Mouse (Mus musculus) granulocyte monocyte progenitor cell, adult 5-6 weeks (primary cell): Measurements from ENCODE around the gene Tox2. TPM values are rescaled to one million over a fixed set of nuclear protein-coding genes. Genes with fewer than 3 reads are reported as not detected.

Experiments used
- ATAC-seq: replicated peaks from 2 replicates; pipeline ENCODE4 v1.8.0; 2016; ENCODE audit warnings: mild to moderate bottlenecking, moderate TSS enrichment, inconsistent platforms; ENCODE audit not compliant: poor library complexity, severe bottlenecking
- total RNA-seq, 2 experiments: library from RNA; stranded (forward) in 1 of 2; stranded (reverse) in 1 of 2; fragments of 200-712, 200-1000 nt in 1 of 2; fragments of >200 nt in 1 of 2; fragmentation: Nextera tagmentation in 1 of 2; gene quantifications; 2 replicates each; pipeline ENCODE4 v1.2.3; 2014 to 2017

Tox2 gene
- total RNA-seq, 2 experiments from 2014 or later = not detected

DNA sequence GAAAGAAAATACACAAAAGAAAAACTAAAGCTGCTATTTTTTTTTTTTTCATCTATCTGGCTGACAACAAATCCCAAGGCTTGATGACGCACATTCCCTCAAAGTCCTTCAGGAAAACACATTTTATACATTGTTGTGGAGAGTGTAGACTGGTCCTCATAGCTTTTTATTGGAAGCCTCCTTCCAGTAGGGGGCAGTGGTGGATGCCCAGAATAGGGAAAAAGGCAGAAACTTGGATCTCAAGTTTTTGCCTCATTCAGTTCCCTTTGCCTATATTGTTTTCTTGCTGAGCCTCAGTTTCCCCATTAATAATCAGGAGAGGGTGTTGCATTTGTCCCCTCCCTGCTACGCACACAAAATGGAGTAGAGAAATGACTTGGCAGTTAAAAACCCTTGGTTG lies 49.7 kb downstream of the Tox2 start:
- ATAC-seq = 0 out of 2 replicates have a peak, but pooled peaks have one; percentile 14

- ATAC-seq = peak; percentile 80
Measured at GRCm38 (mm10) chr2:163253248-163254099, 50.5 kb downstream of the Tox2 start.

- ATAC-seq = no peak
Measured at GRCm38 (mm10) chr2:163254228-163254627, 51.3 kb downstream of the Tox2 start.

DNA sequence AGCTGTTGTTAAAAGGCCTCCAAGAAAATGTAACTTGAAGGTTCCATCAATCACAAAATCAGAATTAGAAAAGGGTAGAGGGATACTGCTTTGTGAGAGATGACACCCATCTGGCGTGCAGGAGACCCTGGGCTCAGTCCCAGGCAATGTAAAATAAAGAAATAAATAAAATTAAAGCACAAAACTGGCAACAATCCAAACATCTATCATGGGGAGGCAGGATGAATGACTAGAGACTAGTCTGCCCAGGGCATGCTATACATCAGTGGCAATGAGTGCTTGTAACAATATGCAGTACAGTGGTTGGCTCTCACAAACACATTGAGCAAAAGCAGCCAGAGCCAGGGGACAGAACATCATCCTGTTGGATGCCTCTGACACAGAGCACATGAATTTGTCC lies 53.8 kb downstream of the Tox2 start:
- ATAC-seq = no peak

GRCm38 (mm10) chr2:163261362-163262054 lies 58.6 kb downstream of the Tox2 start:
- no peak for ATAC-seq

GRCm38 (mm10) chr2:163262055-163262420 lies 59.1 kb downstream of the Tox2 start:
- peak; percentile 65 for ATAC-seq

DNA sequence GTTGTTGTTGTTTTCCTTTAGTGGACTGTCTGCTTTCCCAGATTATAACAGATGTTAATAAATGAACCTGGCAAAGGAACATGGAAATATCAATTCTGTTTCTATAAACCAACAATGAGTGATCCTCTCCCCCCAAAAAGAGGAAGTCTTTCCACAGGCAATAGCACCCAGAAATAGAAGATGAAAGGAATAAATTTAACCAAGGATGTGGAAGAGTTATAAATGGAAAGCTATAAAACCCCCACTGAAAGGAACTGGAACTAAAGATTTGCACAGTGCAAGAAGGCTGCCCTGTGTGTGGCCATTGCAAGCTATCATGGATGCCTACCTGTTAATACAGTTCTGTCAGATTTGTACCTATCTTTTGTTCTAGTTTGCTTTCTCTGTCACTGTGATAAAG lies 64.2 kb downstream of the Tox2 start:
- ATAC-seq = peak; percentile 56; the same call in 1 of the 2 replicates

DNA sequence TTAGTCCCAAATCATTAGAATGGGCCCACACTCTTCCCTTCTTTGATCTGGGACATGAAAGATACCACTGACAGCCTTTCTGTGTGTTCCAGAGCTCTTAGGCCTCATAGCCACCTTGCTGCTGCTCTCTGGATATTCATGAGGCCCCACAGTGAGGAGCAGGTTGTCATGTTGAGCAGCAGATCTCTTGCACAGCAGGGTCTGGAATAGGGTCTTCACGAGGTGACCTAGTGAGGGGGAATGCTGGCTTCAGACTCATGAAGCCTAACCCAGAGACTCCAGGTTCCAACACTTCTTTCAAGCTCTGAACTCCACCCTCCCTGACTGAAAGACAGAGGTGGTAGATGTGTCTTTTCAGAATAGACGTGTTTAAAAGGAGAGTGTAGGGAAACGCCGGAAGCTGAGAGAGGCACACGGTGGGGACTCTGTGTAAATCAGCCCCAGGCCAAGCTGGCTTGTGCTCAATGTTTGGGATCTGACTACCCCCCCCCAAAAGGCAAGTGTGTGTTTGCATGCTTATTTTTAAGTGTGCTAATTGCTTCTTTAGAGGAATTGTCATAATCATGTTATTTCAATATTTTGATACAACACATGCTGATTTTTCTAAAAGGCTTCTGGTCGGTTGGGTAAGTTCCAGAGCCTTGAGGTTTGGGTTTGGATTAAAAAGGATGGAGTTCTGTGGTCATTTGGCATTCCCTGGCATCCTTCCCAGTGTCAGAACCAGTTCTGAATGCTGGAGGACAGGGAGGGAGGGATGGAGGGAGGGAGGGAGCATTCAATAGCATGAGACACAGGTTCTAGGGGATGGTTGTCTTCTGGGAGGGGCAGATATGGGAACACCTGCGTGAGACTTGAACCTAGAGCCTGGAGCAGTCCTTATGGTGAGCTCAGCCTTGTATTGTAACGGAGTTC lies 68.9 kb downstream of the Tox2 start:
- ATAC-seq = no peak

DNA sequence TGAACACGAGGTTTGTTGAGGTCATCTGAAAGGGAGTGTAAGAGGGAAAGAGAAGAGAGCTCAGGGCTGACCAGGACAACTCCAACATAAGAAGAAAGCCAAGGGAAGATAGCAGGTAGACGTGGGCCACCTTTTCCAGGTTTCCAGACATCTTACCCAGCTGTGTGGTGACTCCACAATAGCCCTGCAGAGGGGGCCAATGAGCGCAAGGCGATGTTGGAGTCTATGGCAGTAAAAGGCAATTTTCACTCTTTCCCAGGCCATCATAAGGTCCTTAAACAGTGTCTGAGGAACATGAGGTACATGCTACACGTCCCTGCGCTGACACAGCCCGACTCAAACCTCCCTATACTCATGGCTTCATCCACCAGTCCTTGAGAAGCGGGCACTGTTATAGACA lies 70.9 kb downstream of the Tox2 start:
- peak; percentile 44; the same call in 1 of the 2 replicates for ATAC-seq

GRCm38 (mm10) chr2:163275986-163276385 lies 73.1 kb downstream of the Tox2 start:
- ATAC-seq = no peak

DNA sequence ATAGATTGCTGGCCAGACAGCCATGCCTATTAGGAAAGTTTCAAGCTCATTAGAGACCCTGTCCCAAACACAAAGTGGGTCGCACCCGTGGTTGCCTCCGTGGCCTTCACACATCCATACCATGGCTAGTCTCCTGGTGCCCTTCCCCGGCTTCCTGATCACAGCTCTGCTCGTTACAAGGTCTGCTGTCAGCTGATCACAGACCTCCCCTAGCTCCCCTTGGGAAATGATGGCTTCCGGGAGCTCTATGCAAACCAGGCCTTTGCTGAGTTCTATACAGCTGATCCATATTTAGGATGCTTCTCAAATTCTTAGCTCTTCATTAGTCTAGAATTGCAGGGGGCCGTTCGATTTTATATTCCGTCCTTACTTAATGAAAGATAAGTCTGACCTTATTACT lies 75.1 kb downstream of the Tox2 start:
- ATAC-seq = no peak

- ATAC-seq = no peak
Measured at GRCm38 (mm10) chr2:163280636-163281322, 77.9 kb downstream of the Tox2 start.

DNA sequence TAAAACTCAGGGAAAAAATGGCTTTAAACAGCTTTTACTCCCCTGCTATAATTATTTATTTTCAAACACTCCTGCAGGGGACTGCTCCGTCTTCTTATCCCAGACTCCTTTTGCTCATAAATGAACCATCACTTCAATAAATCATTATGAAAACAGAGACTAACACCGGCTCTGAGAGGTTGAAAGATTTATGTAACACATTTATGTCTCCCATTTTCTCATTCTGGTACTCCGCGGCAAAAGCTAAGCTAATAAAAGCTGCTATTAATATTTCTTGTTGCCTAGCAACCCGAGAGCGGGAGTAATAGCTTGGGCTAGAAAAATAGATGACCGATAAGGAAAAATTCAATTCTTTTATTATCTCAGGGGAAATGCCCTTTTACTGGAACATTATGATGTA lies 81.9 kb downstream of the Tox2 start:
- ATAC-seq = no peak

DNA sequence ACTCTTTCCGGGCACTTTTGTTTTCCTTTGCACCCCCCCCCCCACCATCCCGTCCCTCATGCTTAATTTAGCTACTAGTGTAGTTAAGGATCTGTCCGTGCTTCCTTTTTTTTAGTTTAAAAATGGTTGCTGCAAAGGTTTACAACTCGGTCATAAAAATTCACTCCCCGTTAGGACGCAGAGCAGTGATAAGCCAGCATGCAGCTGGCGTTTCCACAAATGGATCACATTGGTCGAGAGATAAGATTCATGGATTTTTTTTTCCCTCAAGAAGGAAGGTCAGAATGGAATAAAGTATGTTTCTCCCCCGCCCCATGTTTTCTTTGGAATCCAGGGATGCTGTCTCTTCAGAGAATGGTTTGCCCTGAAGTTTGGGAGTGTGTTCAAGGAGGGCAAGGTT lies 82.4 kb downstream of the Tox2 start:
- no peak for ATAC-seq

DNA sequence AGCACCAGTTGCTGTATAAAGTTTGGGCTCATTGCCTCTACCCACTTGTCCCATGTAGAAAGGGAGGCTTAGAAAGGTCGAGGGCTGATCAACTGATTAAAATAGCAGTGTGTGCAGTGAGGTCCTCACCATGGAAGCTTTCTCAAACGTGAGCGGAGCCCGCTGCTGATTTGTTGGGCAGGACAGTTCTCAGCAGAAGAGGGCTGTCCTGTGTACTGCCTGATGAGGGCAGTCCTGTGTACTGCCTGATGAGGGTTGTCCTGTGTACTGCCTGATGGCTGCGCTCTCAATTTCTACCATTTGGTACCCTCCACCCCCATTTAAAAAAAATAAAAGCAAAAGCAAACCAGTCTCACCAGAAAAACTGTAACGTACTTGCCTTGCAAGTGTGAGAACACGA lies 82.8 kb downstream of the Tox2 start:
- 0 out of 2 replicates have a peak, but pooled peaks have one; percentile 28 for ATAC-seq

- ATAC-seq = no peak
Measured at GRCm38 (mm10) chr2:163288881-163289379, 86.0 kb downstream of the Tox2 start.

- ATAC-seq = no peak
Measured at GRCm38 (mm10) chr2:163296999-163297630, 94.2 kb downstream of the Tox2 start.

- no peak for ATAC-seq
Measured at GRCm38 (mm10) chr2:163300069-163301060, 97.4 kb downstream of the Tox2 start.
